Mouse (Mus musculus) limb, embryonic 10.5 days (tissue): ENCODE results near the gene Fam104a. TPM values are rescaled to one million over a fixed set of nuclear protein-coding genes. Genes with fewer than 3 reads are reported as not detected.

ENCODE experiments used
- DNase-seq: peaks from one replicate; pipeline ENCODE4 v3.0.0-alpha.2; 2017; ENCODE audit warnings: low spot score
- H3K27ac ChIP-seq: fragments of 300-500 bp; sonication (generic); 2 replicates; pipeline ENCODE4 v1.5.1; 2016; ENCODE audit warnings: mild to moderate bottlenecking
- H3K27me3 ChIP-seq: fragments of 300-500 bp; sonication (generic); 2 replicates; pipeline ENCODE4 v1.6.1; 2016; ENCODE audit warnings: low read depth, mild to moderate bottlenecking; ENCODE audit not compliant: poor library complexity, severe bottlenecking
- H3K36me3 ChIP-seq: fragments of 300-500 bp; sonication (generic); 2 replicates; pipeline ENCODE4 v1.6.1; 2016; ENCODE audit warnings: mild to moderate bottlenecking, moderate library complexity
- H3K4me1 ChIP-seq: fragments of 300-500 bp; sonication (generic); 2 replicates; pipeline ENCODE4 v1.6.1; 2016
- H3K4me3 ChIP-seq: fragments of 300-500 bp; sonication (generic); 2 replicates; pipeline ENCODE4 v1.5.1; 2016; ENCODE audit warnings: mild to moderate bottlenecking, moderate library complexity
- H3K9me3 ChIP-seq: fragments of 300-500 bp; sonication (generic); replicated peaks from 2 replicates; pipeline ENCODE4 v1.6.1; 2016; ENCODE audit warnings: mild to moderate bottlenecking
- WGBS: fragments of 180-500 bp; shearing (Covaris S2); methylation state at CpG from one replicate; pipeline ENCODE4 v1.1.7; 2016; 5-methylcytosine and 5-hydroxymethylcytosine counted together
- polyA plus RNA-seq: library from polyadenylated mRNA; unstranded; fragments of >200 nt; fragmentation: Nextera tagmentation; extraction: Ambion mirVana; gene quantifications from 2 replicates; pipeline ENCODE4 v1.2.1, GENCODE M21; 2016

The Fam104a gene
- polyA plus RNA-seq, 1 experiment from 2014 or later = 55.4 TPM

DNA sequence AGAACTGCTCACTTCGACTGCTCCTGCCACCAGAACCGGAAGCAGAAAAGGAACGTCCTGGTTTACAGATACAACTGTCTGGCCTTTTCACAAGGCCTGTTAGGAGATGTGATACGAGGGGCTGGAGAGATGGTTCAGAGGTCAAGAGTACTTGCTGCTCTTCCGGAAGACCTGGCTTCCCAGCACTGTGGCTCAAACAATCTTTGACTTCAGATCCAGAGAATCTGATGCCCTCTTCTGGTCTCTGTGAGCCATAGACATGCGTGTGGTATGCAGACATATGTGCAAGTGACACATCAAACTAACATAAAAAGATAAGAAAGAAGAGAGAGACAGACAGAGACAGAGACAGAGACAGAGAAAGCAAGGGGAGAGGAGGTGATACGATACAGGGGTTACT, 51.7 kb downstream of the Fam104a start:
- no peak overlapping the region for H3K4me3 ChIP-seq
- no peaks in the 10 kb centered on the region for H3K4me1 ChIP-seq
- no peaks in the 10 kb centered on the region for H3K27me3 ChIP-seq
- 84% methylated on average over 7 of the region's 7 CpGs for WGBS
- no peak for DNase-seq
- no peaks in the 10 kb centered on the region for H3K36me3 ChIP-seq
- H3K27ac ChIP-seq = no peak overlapping the region
- H3K9me3 ChIP-seq = no peaks in the 10 kb centered on the region

DNA sequence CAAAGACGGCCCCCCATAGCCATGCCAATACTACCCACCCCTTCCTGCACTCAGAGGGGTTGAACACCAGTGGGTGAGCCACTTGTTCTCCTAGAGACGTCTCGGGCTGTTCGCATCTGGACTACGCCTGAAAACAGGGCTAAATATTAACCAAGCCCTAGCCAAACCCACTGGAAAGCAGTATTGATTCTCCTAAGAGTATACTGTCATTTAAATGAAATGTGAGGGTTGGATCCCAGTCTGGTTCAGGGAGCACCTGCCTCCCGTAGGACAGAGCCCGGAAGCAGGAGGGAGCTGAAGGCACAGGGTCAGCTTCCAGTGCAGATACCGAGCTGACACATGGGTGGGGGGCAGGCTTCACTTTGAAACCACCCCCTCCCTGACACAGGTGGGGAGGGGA, 52.1 kb downstream of the Fam104a start:
- no peaks in the 10 kb centered on the region for H3K27me3 ChIP-seq

DNA sequence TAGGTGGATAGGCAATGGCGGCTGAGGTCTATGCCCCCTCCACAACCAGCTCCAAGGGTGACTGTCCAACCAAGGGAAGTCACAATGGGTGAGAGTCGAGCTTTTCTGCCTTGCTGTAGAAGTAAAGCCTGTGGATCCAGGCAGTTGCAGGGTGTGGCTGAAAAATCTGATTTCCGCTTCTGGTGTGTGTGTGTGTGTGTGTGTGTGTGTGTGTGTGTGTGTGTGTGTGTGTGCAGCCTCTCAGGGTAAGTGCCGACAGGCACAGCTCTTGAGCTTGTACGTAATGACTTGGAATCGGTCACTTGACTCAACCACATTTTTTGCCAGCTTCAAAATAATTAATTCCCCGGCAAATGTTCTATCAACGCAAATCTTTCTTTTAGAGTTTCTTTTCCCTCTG, 52.7 kb downstream of the Fam104a start:
- Histone ChIP-seq H3K4me3 (no peak overlapping the region), H3K27me3 (no peaks in the 10 kb centered on the region), H3K4me1 (no peaks in the 10 kb centered on the region), H3K27ac (no peak overlapping the region), H3K9me3 (no peaks in the 10 kb centered on the region), H3K36me3 (no peaks in the 10 kb centered on the region)
- WGBS = 86% methylated on average over 8 of the region's 8 CpGs
- no peak for DNase-seq

More for the DNA sequence above, 52.1 kb downstream of the Fam104a start:
- Histone ChIP-seq H3K4me3 (no peak overlapping the region), H3K9me3 (no peaks in the 10 kb centered on the region), H3K27ac (no peak overlapping the region), H3K36me3 (no peaks in the 10 kb centered on the region), H3K4me1 (no peaks in the 10 kb centered on the region)
- no peak for DNase-seq
- 87% methylated on average over 8 of the region's 8 CpGs for WGBS

DNA sequence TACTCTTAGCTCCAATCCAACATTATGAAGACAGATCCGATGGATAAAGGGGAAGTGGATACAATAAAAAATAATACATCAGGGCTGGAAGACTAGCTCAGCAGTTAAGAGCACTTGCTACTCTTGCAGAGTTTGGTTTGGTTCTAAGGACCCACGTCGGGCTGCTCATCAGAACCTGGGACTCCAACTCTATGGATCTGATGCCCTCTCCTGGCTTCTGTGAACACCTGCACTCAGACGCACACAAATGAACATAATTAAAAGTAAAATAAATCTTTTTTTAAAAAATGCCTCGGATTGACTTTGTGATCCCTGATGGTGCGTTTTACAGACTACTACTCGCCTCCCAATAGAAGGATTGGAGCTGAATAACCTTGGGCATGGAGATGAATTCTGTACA, 53.3 kb downstream of the Fam104a start:
- no peak for DNase-seq
- H3K27me3 ChIP-seq = no peaks in the 10 kb centered on the region
- 65% methylated on average over 7 of the region's 7 CpGs for WGBS
- no peaks in the 10 kb centered on the region for H3K4me1 ChIP-seq
- no peak overlapping the region for H3K27ac ChIP-seq
- no peaks in the 10 kb centered on the region for H3K9me3 ChIP-seq
- no peaks in the 10 kb centered on the region for H3K36me3 ChIP-seq
- H3K4me3 ChIP-seq = no peak overlapping the region

DNA sequence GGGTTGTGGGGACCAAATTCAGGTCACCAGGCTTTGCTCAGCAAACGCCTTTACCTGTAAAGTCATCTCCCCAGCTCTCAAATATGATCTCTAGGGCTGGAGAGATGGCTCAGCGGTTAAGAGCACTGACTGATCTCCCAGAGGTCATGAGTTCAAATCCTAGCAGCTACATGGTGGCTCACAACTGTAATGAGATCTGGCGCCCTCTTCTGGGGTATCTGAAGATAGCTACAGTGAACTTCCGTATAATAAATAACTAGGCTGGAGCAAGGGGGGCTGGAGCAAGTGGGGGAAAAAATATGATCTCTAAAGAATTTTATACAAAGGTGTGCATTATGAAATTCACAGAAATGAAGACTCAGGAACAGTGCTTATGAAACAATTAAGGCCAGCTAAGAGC, 56.2 kb downstream of the Fam104a start:
- no peak for DNase-seq
- WGBS = 58% methylated on average over 4 of the region's 4 CpGs

DNA sequence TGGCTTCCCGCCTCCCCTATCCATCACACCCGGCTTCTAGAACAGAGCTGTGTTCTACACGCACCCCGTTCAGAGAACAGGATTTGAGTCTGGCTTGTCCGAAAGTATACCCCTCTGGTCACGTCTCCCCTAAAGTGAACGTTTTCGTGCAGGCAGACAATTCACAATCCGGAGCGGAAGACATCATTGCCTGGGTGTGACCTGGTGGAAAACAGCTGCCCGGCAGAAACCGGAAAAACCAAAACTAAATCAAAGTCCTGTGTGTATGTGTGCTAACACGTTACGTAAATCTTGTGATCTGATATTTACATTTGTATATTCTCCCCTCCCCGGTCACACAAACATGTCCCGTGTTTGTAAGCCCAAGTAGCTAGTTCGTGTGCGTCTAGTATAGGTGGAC, 58.5 kb downstream of the Fam104a start:
- Histone ChIP-seq H3K27me3 (peaks cover 17% of the 10 kb centered on the region), H3K4me3 (no peak overlapping the region), H3K4me1 (0 out of 2 replicates have a peak, but pooled peaks cover 6% of the 10 kb centered on the region), H3K36me3 (no peaks in the 10 kb centered on the region), H3K27ac (no peak overlapping the region), H3K9me3 (no peaks in the 10 kb centered on the region)
- DNase-seq = no peak
- 95% methylated on average over 18 of the region's 18 CpGs for WGBS

More for the DNA sequence above, 56.2 kb downstream of the Fam104a start:
- Histone ChIP-seq H3K4me3 (no peak overlapping the region), H3K36me3 (no peaks in the 10 kb centered on the region), H3K27me3 (no peaks in the 10 kb centered on the region), H3K4me1 (0 out of 2 replicates have a peak, but pooled peaks cover 3% of the 10 kb centered on the region), H3K9me3 (no peaks in the 10 kb centered on the region), H3K27ac (no peak overlapping the region)

DNA sequence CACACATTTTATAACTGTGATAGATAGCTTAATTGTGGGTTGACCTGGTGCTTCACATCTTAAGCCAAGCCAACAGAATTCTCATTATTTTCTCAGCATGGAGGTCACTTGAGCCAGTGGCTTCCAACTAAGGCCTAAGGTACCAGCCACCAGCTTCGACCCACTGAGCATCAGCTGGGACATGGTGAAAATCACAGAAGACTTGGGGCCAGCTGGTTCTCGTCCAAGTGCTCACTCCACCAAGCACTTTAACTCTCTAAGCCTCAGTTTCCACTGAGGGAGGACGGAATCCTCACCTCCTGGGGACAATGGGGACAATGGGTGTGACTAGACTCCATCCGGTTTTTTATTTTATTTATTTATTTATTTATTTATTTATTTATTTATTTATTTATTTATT, 61.9 kb downstream of the Fam104a start:
- no peaks in the 10 kb centered on the region for H3K36me3 ChIP-seq
- H3K4me1 ChIP-seq = peaks cover 31% of the 10 kb centered on the region
- no peak for DNase-seq
- H3K27ac ChIP-seq = no peak overlapping the region
- H3K9me3 ChIP-seq = no peaks in the 10 kb centered on the region
- H3K4me3 ChIP-seq = no peak overlapping the region
- peaks cover 51% of the 10 kb centered on the region for H3K27me3 ChIP-seq
- WGBS = 90% methylated on average over 4 of the region's 4 CpGs

DNA sequence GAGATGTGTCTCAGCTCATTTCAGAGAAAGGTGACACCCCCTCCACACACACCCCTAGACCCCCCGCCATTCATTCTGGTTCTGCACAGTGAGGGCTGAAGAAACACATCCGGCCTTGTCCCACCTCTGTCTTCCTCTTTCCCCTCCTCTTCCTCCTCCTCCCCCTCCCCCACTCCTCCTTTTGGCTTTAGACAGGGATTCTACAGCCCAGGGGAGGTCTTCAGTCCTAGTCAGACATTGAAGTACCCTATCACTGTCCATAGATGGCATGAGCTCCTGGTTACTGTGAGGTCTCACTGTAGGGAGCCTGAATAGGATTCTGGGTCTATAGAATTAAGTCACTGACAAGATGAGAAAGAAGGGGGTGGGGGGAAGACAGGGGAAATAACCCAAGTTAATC, 63.0 kb downstream of the Fam104a start:
- H3K4me3 ChIP-seq = no peak overlapping the region
- H3K36me3 ChIP-seq = no peaks in the 10 kb centered on the region
- DNase-seq = no peak
- peaks cover 61% of the 10 kb centered on the region for H3K27me3 ChIP-seq
- H3K27ac ChIP-seq = no peak overlapping the region
- H3K4me1 ChIP-seq = peaks cover 31% of the 10 kb centered on the region
- 62% methylated on average over 2 of the region's 2 CpGs for WGBS
- H3K9me3 ChIP-seq = no peaks in the 10 kb centered on the region

DNA sequence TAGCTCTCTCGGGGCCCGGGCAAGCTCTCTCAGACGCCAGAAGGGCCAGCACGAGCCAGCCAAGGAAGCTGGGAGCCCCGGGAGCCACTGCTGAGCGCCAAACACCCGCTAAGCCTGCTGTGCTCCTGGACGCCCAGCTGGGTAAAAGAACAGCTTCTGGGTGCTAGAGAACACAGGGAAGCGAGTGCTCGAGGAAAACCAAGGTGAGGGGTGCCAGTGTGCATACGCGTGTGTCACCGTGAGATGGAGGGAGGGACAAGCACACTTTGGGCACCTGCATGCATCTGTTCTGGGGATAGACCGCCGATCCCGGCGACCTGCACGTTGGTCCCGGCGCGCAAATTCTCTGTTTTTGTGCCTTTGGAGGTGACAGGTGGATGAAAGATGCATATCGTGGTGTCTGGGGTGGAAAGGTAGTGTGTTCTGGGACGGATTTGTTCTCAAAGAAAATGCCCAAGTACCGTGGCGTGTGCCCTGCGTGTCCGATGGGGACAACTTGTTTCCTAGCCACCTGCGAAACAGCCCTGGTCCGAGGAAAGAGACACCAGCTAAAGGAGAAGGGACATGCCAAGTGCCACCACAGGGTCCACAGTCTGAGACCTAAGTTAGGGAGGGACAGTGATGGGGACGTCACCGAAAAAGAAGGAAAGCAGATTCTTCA, 64.4 kb downstream of the Fam104a start:
- Histone ChIP-seq H3K9me3 (no peaks in the 10 kb centered on the region), H3K4me1 (peaks cover 31% of the 10 kb centered on the region), H3K36me3 (no peaks in the 10 kb centered on the region), H3K4me3 (peak overlapping the region; percentile 62), H3K27me3 (peaks cover 67% of the 10 kb centered on the region), H3K27ac (peak overlapping the region; percentile 43; the same call in 1 of the 2 replicates)
- no peak for DNase-seq
- 5% methylated on average over 31 of the region's 31 CpGs for WGBS

DNA sequence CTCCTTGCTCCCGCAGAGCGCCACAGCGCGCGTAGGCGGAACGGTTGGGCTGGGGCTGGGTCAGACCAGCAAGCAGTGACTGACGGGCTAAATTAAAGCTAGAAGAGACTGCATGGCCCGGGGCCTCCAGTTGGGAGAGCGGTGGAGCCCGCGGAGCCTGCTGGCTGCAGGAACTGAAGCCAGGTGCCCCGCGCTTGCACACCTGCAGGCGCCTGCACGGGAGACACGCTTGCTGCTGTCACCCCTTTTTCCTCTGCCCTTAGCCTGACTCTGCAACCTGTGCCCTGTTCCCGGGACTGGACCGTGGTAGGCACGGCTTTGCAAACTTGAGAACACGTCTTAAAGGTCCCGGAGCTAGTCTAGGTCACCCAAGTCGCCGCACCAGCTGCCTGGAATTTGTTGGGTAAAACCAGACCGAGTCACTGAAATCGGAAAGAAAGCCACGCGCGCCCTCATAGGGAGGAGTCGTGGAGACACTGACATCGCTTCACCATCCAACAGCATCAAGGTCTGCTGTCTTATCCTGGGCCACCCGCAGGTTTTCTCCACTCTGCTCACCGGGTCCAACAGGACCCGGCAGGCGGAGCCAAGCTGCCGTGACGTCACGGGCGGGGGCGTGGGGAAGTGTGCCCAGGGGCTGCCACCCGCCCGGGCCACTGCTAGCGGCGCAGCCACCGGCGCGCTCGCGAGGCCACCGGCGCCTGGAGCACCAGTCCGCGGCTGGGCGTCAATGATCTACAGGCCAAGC, 65.1 kb downstream of the Fam104a start, which contains the start of gene Sstr2:
Gene Sstr2, plus strand, starts transcription at position 671 of the 748 bp plus-strand sequence.
- no peaks in the 10 kb centered on the region for H3K36me3 ChIP-seq
- peaks cover 67% of the 10 kb centered on the region for H3K27me3 ChIP-seq
- under 1% methylated on average over 54 of the region's 54 CpGs for WGBS
- peak within 1 kb of the TSS; percentile 43; the same call in 1 of the 2 replicates for H3K27ac ChIP-seq
- peak within 1 kb of the TSS; percentile 62 for H3K4me3 ChIP-seq
- peak; percentile 85 for DNase-seq
- peaks cover 31% of the 10 kb centered on the region for H3K4me1 ChIP-seq
- no peaks in the 10 kb centered on the region for H3K9me3 ChIP-seq

DNA sequence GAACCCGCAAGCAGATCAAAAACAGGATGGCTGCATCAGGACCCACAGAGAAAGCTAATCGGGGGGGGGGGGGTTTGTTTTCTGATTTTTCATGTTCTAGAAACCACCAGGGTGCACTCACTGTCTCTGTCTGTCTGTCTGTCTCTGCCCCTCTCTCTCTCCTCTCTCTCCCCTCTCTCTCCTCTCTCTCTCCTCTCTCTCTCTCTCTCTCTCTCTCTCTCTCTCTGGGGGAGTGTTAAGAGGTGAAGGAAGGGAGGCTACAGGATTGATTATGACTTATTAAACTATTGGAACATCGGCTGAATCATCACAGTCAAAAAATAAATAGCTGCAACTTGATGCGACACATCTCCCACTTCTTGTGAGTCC, 65.7 kb downstream of the Fam104a start:
- WGBS = 26% methylated on average over 4 of the region's 4 CpGs
- H3K9me3 ChIP-seq = no peaks in the 10 kb centered on the region
- no peak for DNase-seq
- peaks cover 31% of the 10 kb centered on the region for H3K4me1 ChIP-seq
- no peak overlapping the region for H3K27ac ChIP-seq
- no peaks in the 10 kb centered on the region for H3K36me3 ChIP-seq
- H3K4me3 ChIP-seq = peak overlapping the region; percentile 62
- peaks cover 67% of the 10 kb centered on the region for H3K27me3 ChIP-seq

DNA sequence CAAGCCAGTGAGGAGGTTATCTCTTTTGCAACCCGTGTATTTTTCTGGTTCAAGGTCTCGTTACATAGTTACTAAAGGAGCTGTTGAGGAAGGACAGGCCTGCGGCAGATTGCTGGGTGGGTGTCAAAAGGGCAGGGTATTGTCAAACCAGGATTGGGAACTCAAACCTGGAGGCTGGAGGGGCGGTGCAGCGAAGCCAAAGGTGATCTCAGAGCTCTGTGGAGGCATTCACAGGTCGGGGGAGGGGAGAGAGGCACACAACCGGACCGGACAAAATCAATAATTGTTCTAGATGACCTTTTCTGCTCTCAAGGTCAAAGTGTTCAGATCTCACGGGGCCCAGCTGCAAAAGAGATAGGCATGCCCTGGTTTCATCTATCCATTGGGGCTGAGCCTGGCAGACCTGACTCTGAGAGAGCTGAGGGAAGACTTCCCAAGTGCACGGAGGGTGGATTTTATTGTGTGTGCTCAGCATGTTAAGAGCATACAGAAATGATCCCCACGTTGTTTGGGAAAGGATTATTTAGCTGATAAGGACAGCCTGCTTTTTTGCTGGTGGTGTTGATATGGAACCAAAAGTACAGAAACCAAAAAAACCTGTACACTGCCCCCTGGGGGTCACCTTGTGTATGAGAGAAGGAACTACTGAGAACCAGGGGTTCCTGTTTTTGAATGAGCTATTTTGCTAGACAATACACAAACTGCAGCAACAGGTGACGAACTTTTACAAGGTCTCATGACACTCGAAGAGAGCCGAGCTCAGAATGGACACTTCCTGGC, 66.6 kb downstream of the Fam104a start:
- Histone ChIP-seq H3K9me3 (no peaks in the 10 kb centered on the region), H3K27me3 (peaks cover 67% of the 10 kb centered on the region), H3K27ac (no peak overlapping the region), H3K4me3 (no peak overlapping the region), H3K36me3 (no peaks in the 10 kb centered on the region), H3K4me1 (peaks cover 27% of the 10 kb centered on the region)
- WGBS = 56% methylated on average over 14 of the region's 14 CpGs
- DNase-seq = peak; percentile 75

DNA sequence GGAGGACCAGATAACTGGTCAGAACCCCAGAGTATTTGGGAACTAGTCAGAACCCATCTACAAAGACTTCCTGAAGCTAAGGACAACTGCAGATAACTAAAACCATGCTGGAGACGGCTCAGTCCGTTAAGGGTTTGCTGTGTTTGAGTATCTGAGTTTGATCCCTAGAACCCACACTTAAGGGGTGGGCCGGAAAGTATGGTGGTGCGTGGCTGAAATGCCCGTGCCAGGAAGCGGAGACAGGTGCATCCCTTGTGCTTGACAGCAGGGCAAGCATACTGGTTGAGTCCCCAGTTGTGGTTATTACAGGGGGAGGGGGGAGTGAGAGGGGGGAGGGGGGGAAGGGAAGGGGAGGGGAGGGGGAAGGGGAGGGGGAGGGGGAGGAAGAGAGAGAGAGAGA, 69.5 kb downstream of the Fam104a start:
- H3K27me3 ChIP-seq = peaks cover 46% of the 10 kb centered on the region
- H3K9me3 ChIP-seq = no peaks in the 10 kb centered on the region
- peaks cover 28% of the 10 kb centered on the region for H3K4me1 ChIP-seq
- H3K36me3 ChIP-seq = no peaks in the 10 kb centered on the region
- no peak for DNase-seq
- no peak overlapping the region for H3K27ac ChIP-seq
- no peak overlapping the region for H3K4me3 ChIP-seq
- WGBS = 79% methylated on average over 6 of the region's 6 CpGs
